Mouse (Mus musculus) neutrophil, adult 83 days (primary cell): ENCODE measurements around the gene Gstk1. TPM values are rescaled to one million over a fixed set of nuclear protein-coding genes. Genes with fewer than 3 reads are reported as not detected.

ENCODE experiments used
- total RNA-seq, 2 experiments: library from RNA; stranded (reverse); gene quantifications; one replicate each; pipeline ENCODE4 v1.2.4; 2023

The Gstk1 gene
- total RNA-seq = 1 to 10 TPM; 3.3 to 5.1 TPM

DNA sequence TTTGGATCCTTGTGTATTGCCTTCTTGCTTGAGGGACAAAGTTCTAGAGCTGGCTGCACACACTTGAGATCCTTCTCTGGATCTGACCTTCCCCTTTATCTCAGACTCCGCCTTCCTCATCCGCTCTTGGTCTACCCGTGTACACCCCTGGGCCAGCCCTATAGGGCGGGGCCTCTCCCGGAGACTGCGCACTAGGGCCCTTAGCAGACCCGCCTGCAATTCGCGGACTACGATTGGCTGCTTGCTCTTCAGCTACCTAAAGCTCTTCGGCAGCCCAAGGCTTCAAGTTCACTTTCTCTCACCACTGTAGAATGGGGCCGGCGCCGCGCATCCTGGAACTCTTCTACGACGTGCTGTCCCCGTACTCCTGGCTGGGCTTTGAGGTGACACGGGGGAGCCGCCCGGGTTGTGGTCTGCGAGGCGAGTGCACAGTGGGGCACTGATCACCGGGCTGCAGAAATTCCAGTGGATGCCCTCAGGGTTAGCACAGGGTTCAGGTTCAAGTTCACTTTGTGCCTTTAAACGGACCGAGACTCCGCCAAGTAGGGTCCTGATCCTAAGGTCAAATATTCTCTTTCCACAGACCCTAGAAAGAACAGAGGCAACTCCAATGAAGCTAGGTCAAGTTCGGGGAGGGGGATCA, at the start of gene Gstk1:
TSS of gene Gstk1 (plus strand) at position 225 of the 643 bp plus-strand sequence.

DNA sequence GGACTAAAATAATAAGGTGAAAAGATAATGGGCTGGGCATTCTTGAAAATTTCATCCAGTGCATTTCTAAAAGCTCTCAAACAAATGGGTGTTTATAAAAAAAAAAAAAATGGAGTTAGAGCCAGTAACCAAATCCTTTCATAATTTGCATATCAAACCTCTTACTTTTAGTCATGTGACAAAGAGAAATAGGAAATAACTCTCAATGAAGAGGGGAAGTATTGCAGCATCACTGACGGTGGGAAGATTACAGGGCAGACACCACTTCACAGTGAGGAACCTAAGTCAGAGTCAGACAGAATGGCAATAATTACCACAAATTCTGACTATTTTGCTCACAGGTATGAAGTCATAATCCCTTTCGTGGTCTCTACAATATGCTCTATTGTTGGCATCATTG, 30.7 kb upstream of the Gstk1 start, which contains the start of gene Tas2r144:
TSS of gene Tas2r144 (plus strand) at position 301 of the 400 bp plus-strand sequence.

DNA sequence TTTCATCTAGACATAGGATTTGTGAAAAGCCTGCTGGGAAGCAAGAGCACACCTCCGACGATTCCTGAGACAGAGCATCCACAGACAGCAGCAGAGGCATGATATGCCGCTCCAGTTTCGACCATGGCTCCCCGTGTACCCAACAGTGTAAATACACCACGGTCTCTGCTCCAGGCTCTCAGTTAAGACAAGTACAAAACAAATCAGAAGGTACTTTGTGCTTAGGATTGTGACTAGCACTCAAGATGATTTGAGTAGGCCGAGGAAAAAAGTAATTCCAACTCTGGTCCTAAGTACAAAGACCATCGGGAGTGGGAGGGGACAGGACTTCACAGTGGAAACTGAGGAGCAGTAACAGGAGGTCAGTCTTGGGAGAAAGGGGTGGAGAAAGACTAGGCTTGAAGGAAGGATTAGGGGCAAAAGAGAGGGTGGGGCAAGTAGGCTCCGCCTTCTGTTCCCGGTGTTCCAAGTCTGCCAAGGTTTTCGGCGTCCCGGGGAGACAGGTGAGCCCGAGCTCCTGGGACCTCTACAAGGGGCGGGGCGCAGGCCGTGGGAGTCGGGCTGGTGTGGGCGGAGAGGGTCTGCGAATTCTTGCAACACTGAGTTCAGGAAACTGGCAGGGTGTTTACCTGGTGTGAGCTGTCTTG, 15.9 kb downstream of the Gstk1 start, which contains the start of gene Tmem139:
TSS of gene Tmem139 (plus strand) at position 447 of the 647 bp plus-strand sequence.

DNA sequence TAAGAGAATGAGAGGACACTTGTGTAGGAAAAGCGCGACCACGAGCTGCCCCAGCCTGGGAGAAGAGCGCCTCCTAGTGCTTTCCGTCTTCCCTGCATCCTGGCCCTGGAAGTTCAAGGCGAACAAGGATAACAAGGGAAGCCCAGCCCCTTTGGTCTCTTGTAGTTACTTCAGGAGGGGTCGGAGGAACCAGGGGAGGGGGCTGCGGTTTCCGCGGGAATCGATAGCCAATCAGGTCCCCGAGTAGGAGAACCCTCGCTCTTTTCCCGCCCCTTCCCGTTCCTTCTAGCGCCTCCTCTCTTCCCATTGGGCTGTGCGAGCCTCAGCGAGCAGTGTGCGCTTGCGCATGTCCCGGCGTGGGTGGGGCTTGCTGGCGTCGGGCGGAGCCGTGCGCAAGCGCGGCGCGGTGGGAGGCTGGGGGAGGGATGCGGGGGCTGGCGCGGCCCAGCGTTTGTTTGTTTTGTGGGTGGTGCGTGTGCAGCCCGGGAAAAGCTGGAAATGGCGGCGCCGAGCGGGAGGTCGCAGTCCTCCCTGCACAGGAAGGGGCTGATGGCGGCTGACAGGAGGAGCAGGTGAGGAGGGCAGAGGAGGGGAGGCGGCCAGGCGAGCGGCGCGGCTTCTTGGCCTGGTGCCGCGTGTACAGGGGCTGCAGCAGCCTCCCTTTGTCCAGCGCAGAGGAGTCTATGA, 19.0 kb downstream of the Gstk1 start, which contains the start of gene Casp2:
TSS of gene Casp2 (plus strand) at position 360 of the 687 bp plus-strand sequence.

DNA sequence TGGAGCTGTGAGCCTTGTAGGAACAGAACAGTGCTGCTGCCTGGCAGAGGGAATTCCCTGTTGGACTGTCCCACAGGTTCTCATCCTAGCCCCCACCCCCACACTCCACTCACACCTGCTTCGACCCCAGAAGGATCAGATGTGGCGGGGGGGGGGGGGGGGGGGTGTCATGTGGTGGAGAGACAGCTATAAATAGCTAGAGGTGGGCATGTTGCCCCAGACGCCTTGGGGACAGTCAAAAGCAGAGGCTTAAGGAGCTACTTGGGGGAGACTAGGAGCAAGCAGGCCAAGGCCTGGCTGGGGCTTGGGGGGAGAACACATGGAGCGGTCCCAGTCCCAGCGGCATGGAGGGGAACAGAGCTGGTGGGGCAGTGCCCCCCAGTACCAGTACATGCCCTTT, 40.7 kb downstream of the Gstk1 start, which contains the start of gene Clcn1:
TSS of gene Clcn1 (plus strand) at position 238 of the 400 bp plus-strand sequence.

Other genes starting within 250 kb of the Gstk1 start
- not detected for gene Sva, start 207.5 kb upstream of the Gstk1 start, total RNA-seq
- gene Tas2r139, start 105.0 kb upstream of the Gstk1 start, total RNA-seq = not detected
- not detected for gene Tas2r144, start 30.6 kb upstream of the Gstk1 start, total RNA-seq
- gene Tmem139, start 16.0 kb downstream of the Gstk1 start, total RNA-seq = not detected
- gene Casp2, start 19.1 kb downstream of the Gstk1 start, total RNA-seq = 10 to 100 TPM; 59.8 to 66.3 TPM
- gene Clcn1, start 40.8 kb downstream of the Gstk1 start, total RNA-seq = under 1 TPM; 0.15 TPM
- gene Fam131b, start 78.7 kb downstream of the Gstk1 start, total RNA-seq = not detected
- gene Zyx, start 103.7 kb downstream of the Gstk1 start, total RNA-seq = 100 to 1,000 TPM; 661 to 678 TPM
- gene Epha1, start 127.3 kb downstream of the Gstk1 start, total RNA-seq = under 1 TPM in 1 of 2 experiments, not detected in 1; 0.29 TPM
- gene Tas2r143, start 154.3 kb downstream of the Gstk1 start, total RNA-seq = 1 to 10 TPM; 2.9 to 3.2 TPM
- gene Tas2r135, start 159.5 kb downstream of the Gstk1 start, total RNA-seq = 1 to 10 TPM; 3.4 to 3.5 TPM
- gene Tas2r126, start 188.6 kb downstream of the Gstk1 start, total RNA-seq = 1 to 10 TPM; 1.0 to 1.7 TPM
- gene Olfr458, start 219.3 kb downstream of the Gstk1 start, total RNA-seq = not detected
- gene Olfr457, start 230.4 kb downstream of the Gstk1 start, total RNA-seq = not detected
- not detected for gene Olfr456, start 241.3 kb downstream of the Gstk1 start, total RNA-seq